Mouse (Mus musculus) erythroblast, adult 5-6 weeks (primary cell): ENCODE results near the gene Ccm2l. TPM values are rescaled to one million over a fixed set of nuclear protein-coding genes. Genes with fewer than 3 reads are reported as not detected.
A peak's percentile ranks its signal among the peaks of the same experiment; 100 is the strongest.

Experiments
- ATAC-seq: replicated peaks from 2 replicates; pipeline ENCODE4 v1.8.0; 2016; ENCODE audit warnings: moderate number of reproducible peaks, mild to moderate bottlenecking, moderate TSS enrichment, inconsistent platforms; ENCODE audit not compliant: poor library complexity, low FRiP score, severe bottlenecking
- total RNA-seq, 2 experiments: library from RNA; stranded (forward) in 1 of 2; stranded (reverse) in 1 of 2; fragments of 150-400 nt in 1 of 2; fragments of 200-764, 138-1000 nt in 1 of 2; gene quantifications; 2 replicates each; pipeline versions ENCODE4 v1.2.3 to v1.2.4; 2015 to 2017; ENCODE audit warnings: low replicate concordance in 2 of 2

The Ccm2l gene
- total RNA-seq, 2 experiments from 2014 or later: not detected

GRCm38 (mm10) chr2:153084261-153084976 is 18.7 kb downstream of the Ccm2l start:
- 0 out of 2 replicates have a peak, but pooled peaks have one; percentile 31 for ATAC-seq

GRCm38 (mm10) chr2:153085556-153085955 is 19.8 kb downstream of the Ccm2l start:
- no peak for ATAC-seq

- ATAC-seq: no peak
These were observed 20.4 kb downstream of the Ccm2l start for GRCm38 (mm10) chr2:153086166-153086565.

- no peak for ATAC-seq
These were observed 21.3 kb downstream of the Ccm2l start for GRCm38 (mm10) chr2:153087091-153087490.

GRCm38 (mm10) chr2:153089316-153089715 is 23.6 kb downstream of the Ccm2l start:
- no peak for ATAC-seq

GRCm38 (mm10) chr2:153090551-153091165 is 24.9 kb downstream of the Ccm2l start:
- no peak for ATAC-seq

- ATAC-seq: no peak
These were observed 41.5 kb downstream of the Ccm2l start for GRCm38 (mm10) chr2:153107046-153107766.

- no peak for ATAC-seq
These were observed 42.0 kb downstream of the Ccm2l start for GRCm38 (mm10) chr2:153107802-153108201.

- no peak for ATAC-seq
These were observed 42.8 kb downstream of the Ccm2l start, which contains the start of gene Hck for GRCm38 (mm10) chr2:153108313-153109264. Hck (plus strand) TSS chr2:153108468.

- no peak for ATAC-seq
These were observed 43.8 kb downstream of the Ccm2l start for GRCm38 (mm10) chr2:153109596-153109995.

- no peak for ATAC-seq
These were observed 45.5 kb downstream of the Ccm2l start for GRCm38 (mm10) chr2:153111298-153111697.

- ATAC-seq: no peak
These were observed 49.9 kb downstream of the Ccm2l start for GRCm38 (mm10) chr2:153115679-153116081.

GRCm38 (mm10) chr2:153117051-153117486 is 51.3 kb downstream of the Ccm2l start:
- no peak for ATAC-seq

- no peak for ATAC-seq
These were observed 53.7 kb downstream of the Ccm2l start for GRCm38 (mm10) chr2:153119488-153119887.

GRCm38 (mm10) chr2:153120126-153120525 is 54.4 kb downstream of the Ccm2l start:
- no peak for ATAC-seq

- no peak for ATAC-seq
These were observed 56.3 kb downstream of the Ccm2l start for GRCm38 (mm10) chr2:153121821-153122615.

- no peak for ATAC-seq
These were observed 56.9 kb downstream of the Ccm2l start for GRCm38 (mm10) chr2:153122701-153123100.

- no peak for ATAC-seq
These were observed 60.1 kb downstream of the Ccm2l start for GRCm38 (mm10) chr2:153125875-153126274.

GRCm38 (mm10) chr2:153131019-153131418 is 65.3 kb downstream of the Ccm2l start:
- no peak for ATAC-seq
